Mouse (Mus musculus) CD4-positive helper T cell, adult 2 months (primary cell): ENCODE data around the gene Fezf2.

Experiments
- DNase-seq: peaks from one replicate; pipeline ENCODE4 v3.0.0-alpha.2; 2012; ENCODE audit warnings: low read depth, missing footprints, low spot score

Gene Fezf2

GRCm38 (mm10) chr14:12348089-12348488 is at the start of gene Fezf2:
Gene Fezf2 (minus strand): TSS chr14:12348189.
- DNase-seq = no peak

- no peak for DNase-seq
These were observed 49.6 kb upstream of the Fezf2 start for GRCm38 (mm10) chr14:12397561-12397960.

GRCm38 (mm10) chr14:12394318-12394717 is 46.3 kb upstream of the Fezf2 start:
- DNase-seq = no peak

- no peak for DNase-seq
These were observed 45.4 kb upstream of the Fezf2 start for GRCm38 (mm10) chr14:12393271-12393861.

GRCm38 (mm10) chr14:12391167-12391566 is 43.2 kb upstream of the Fezf2 start:
- DNase-seq = no peak

GRCm38 (mm10) chr14:12388806-12389436 is 40.9 kb upstream of the Fezf2 start:
- no peak for DNase-seq

GRCm38 (mm10) chr14:12388192-12388795 is 40.3 kb upstream of the Fezf2 start:
- no peak for DNase-seq

- DNase-seq = no peak
These were observed 39.2 kb upstream of the Fezf2 start for GRCm38 (mm10) chr14:12387176-12387575.

- DNase-seq = no peak
These were observed 29.9 kb upstream of the Fezf2 start for GRCm38 (mm10) chr14:12377883-12378282.

- no peak for DNase-seq
These were observed 29.3 kb upstream of the Fezf2 start for GRCm38 (mm10) chr14:12377289-12377688.

- no peak for DNase-seq
These were observed 27.5 kb upstream of the Fezf2 start for GRCm38 (mm10) chr14:12375451-12375850.

- no peak for DNase-seq
These were observed 2.4 kb upstream of the Fezf2 start for GRCm38 (mm10) chr14:12350271-12350916.

GRCm38 (mm10) chr14:12349334-12350090 is 1.5 kb upstream of the Fezf2 start:
- DNase-seq = no peak

GRCm38 (mm10) chr14:12346865-12347600 is 956 bp downstream of the Fezf2 start:
- DNase-seq = no peak

- DNase-seq = no peak
These were observed 1.8 kb downstream of the Fezf2 start for GRCm38 (mm10) chr14:12346011-12346864.

GRCm38 (mm10) chr14:12345241-12345921 is 2.6 kb downstream of the Fezf2 start:
- DNase-seq = no peak

GRCm38 (mm10) chr14:12344746-12345240 is 3.2 kb downstream of the Fezf2 start:
- no peak for DNase-seq

- DNase-seq = no peak
These were observed 3.8 kb downstream of the Fezf2 start for GRCm38 (mm10) chr14:12344061-12344745.

- no peak for DNase-seq
These were observed 4.5 kb downstream of the Fezf2 start for GRCm38 (mm10) chr14:12343451-12343941.
